Mouse (Mus musculus) adrenal gland, postnatal 4 days (tissue): ENCODE measurements around the gene Ranbp1. TPM values are rescaled to one million over a fixed set of nuclear protein-coding genes. Genes with fewer than 3 reads are reported as not detected.

ENCODE experiments used
- DNase-seq, 2 experiments: peaks; one replicate each; pipeline ENCODE4 v3.0.0; 2021 to 2022; ENCODE audit warnings: low spot score in 2 of 2, mixed read lengths in 2 of 2
- total RNA-seq, 2 experiments: library from RNA; stranded (reverse); gene quantifications; 2 replicates each; pipeline ENCODE4 v1.2.3; 2021

Ranbp1 gene
- total RNA-seq, 2 experiments from 2014 or later = 167 to 187 TPM

DNA sequence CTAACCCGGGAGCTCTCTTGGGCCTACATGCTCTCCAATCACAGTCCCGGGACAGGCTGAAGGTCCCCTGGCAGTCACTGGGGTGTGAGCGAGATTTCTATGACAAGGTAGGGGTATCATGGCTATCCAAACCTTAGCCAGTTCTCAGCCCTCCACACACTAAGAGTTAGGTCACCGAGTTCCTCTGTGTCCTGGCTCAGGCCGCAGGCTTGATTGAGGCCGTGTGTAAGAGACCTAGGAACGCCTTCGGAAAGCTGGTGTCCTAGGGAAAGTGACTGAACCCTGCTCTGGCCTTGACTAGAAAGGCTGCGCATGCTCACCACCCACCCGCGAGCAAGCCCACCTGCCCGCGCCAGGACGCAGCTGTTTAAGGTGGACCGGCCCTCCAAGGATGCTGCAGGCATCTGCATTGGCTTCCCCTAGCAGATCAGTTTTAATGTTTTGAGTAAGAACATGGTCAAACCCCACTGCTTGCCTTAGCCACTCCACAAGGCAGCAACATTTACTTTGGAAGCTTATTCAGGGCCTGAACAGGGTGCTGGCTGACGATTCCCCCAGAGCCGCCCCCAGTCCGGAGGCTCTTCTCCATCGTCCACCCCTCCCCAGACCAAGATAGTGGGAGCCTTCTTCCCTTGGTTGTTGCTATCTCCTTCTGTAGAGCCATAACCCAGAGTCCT is 13.0 kb downstream of the Ranbp1 start:
- DNase-seq = peak in 1 of 2 experiments; percentile 48

DNA sequence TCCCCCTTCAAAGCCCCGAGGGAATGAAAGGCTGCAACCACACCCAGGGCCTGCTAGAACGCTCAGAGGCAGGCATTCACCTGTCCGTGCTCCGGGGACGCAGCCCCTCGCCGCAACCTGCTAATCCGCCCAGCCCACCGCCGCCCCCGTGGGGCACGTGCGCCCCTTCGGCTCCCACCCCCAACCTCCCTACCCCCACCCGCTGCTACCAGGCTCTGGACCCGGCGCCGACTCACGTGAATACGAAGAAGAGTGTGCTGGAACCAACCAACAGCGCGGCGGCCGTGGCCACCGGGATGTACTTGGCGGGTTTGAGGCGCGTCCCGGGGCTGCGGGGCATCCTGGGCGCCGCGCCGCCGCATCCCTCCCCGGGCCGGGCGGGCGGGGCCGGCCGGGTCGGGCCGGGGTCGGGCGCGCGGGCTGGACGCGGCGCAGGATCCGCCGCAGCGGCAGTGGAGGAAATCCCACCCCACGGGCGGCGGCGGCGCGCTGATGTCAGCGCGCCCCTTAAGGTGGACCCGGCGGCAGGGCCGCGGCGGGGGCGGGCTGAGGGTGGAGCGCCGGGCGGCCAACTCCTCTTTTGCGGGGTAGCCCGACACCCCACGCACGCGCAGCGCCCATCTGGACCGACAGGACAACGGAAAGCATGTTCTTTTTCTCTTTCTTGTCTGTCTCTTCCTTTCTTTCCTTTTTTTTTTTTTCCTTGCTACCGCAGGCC is 13.7 kb downstream of the Ranbp1 start, which contains the start of gene Zdhhc8:
Gene Zdhhc8, minus strand, starts transcription at position 466 of the 718 bp plus-strand sequence.
- DNase-seq = peak in 1 of 2 experiments; percentile 59

DNA sequence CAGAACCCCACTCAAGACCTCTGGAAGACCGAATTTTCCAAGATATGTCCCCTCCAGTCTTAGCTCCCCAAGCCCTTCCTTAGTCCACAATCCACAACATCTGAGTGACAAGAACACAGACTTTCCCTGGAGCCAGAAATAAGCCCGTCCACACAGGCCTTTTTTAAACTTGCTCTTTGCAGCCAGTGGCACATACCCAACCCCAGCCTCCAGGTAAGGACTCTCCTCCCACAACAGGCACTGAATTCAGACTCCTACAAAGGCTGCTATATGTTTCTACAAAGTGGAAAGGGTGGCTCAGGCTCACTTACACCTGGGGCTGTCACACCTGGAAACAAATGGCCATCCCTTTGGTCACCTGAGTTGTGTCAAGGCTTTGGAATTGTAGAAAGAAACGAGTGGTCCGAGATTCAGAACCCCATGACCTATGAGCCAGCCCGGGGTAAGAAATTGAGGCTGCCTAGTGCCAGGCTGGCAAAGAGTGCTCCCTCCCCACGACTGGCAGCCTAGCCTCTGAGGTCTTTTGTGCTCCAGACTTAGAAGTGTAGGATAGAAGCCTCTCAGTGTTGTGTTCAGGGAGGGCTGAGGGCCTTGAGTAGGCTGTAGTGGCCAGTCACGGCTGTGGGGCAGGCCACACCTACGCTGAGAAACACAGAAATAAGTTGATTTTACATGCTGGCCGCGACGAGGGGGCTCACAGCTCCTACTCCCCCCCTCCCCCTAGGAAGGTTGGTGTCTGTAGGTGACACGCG is 14.4 kb downstream of the Ranbp1 start:
- DNase-seq = no peak

GRCm38 (mm10) chr16:18233451-18233850 is 15.1 kb downstream of the Ranbp1 start:
- DNase-seq = no peak

DNA sequence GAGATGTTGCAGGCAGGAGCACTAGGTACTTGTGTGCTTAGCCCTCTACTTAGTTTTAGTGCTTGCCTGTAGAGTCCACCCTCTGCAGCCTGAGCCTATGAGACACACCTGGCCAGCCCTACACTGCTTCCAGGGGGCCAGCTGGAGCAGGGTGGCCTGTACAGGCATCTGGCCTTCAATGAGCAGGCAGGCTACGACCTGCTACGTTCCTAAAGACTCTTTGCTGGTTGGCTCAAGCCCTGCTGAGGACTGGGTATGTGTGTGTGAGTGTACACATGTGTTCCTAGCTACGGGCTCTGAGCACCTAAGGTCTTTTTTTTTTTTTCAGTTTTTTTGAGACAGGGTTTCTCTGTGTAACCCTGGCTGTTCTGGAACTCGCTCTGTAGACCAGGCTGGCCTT is 17.1 kb downstream of the Ranbp1 start:
- no peak for DNase-seq

GRCm38 (mm10) chr16:18231047-18231446 is 17.5 kb downstream of the Ranbp1 start:
- no peak for DNase-seq

- DNase-seq = no peak
These were observed 17.9 kb downstream of the Ranbp1 start for GRCm38 (mm10) chr16:18230617-18231016.

GRCm38 (mm10) chr16:18229622-18230021 is 18.9 kb downstream of the Ranbp1 start:
- DNase-seq = no peak

GRCm38 (mm10) chr16:18228856-18229255 is 19.7 kb downstream of the Ranbp1 start:
- no peak for DNase-seq

GRCm38 (mm10) chr16:18227897-18228422 is 20.6 kb downstream of the Ranbp1 start:
- no peak for DNase-seq

GRCm38 (mm10) chr16:18227187-18227586 is 21.3 kb downstream of the Ranbp1 start:
- no peak for DNase-seq

DNA sequence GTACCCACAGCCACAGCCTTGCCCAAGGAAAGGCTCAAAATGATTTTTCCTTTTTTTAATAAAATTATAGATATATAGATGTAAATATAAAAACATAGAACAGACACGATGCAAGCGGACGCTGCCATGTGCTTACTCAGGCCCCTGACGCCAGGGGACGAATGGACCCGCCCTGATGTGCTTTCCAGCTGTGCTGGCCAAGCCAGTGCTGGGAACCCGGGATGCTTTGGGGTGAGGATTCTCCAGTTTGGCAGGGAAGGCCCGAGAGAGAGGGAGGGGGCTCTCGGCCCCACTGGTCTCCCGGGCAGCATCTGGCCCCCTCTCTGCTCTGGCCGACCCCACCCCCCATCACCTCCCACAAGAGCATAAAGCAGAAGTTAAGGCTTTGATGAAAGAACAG is 26.3 kb downstream of the Ranbp1 start:
- no peak for DNase-seq

- no peak for DNase-seq
These were observed 27.0 kb downstream of the Ranbp1 start for GRCm38 (mm10) chr16:18221543-18221898.

GRCm38 (mm10) chr16:18220856-18221542 is 27.5 kb downstream of the Ranbp1 start:
- DNase-seq = no peak

- DNase-seq = no peak
These were observed 28.5 kb downstream of the Ranbp1 start for GRCm38 (mm10) chr16:18220001-18220400.

DNA sequence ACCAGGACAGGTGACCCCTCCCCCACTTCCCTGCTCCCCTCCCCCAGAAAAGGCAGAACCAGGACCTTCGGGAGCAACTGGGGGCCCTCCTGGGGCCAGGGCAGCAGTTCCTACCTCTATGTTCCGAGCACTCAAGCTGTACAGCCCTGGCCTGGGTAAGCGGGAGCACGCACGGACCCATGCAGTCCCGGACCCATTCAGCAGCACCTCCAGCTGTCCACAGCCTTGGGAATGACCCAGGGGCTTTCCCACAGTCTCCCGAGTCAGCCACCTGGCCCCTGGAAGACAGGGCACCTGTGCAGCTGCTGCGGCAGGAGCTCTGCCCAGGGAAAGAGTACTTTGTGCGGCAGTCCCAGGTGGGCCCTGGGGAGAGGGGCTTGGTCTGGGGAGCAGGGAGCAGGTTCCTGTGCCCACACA is 29.9 kb downstream of the Ranbp1 start:
- no peak for DNase-seq

DNA sequence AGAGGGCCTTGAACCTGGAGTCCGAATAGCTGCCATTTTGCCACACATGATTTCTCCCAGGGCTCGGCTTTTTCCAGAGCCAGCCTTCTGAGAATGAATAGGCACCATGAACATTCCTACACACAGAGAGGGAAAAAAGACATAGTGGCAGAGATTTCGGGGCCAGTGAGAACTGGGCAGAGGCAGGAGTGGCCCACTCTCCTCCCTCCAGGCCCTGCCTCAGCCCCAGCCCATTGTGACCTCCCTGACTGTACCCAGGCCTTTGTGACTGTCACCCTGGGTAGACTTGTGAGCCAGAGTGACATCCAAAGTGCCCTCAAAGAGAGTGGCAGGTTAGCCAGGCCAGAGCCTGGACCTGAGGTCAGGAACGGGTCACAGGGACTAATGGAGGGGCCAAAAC is 31.0 kb downstream of the Ranbp1 start, which contains the start of gene Ccdc188:
Gene Ccdc188, plus strand, starts transcription at position 301 of the 400 bp plus-strand sequence.
- no peak for DNase-seq

DNA sequence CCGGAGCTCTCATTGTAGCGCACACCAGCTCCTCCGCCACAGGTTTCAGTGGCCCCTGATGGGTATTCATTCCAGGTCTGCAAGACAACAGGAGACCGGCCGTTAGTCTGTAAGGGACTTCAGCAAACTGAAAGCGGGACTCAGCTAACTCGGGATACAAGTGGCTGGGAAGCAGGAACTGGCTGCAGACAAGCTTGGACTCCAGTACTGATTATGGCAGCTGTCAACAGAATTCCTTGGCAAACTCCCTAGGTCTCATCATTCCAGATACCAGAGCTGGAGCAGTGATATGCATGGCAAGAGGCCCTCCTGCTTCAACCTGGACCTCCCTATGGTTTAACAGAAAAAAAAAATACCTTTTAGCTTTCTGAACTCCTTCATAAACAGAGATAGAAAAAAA is 33.7 kb downstream of the Ranbp1 start:
- no peak for DNase-seq

- no peak for DNase-seq
These were observed 34.8 kb downstream of the Ranbp1 start for GRCm38 (mm10) chr16:18213689-18214088.

GRCm38 (mm10) chr16:18211417-18212171 is 36.9 kb downstream of the Ranbp1 start:
- DNase-seq = peak; percentile 72 to 76
